Mouse (Mus musculus) testis, adult 2 months (tissue): Measurements from ENCODE around the gene Tdo2.

ENCODE experiments used
- CTCF ChIP-seq: fragments of 200-500 bp; IDR thresholded peaks from 2 replicates; pipeline ENCODE4 v1.5.1; 2012; ENCODE audit warnings: low read depth, mild to moderate bottlenecking, inconsistent platforms, low read length, moderate library complexity; ENCODE audit not compliant: control insufficient read depth, insufficient read depth, insufficient replicate concordance
- POLR2A ChIP-seq: fragments of 200-500 bp; IDR thresholded peaks from 2 replicates; pipeline ENCODE4 v1.6.1; 2012; ENCODE audit warnings: low read depth, mild to moderate bottlenecking, inconsistent platforms, low read length, moderate library complexity; ENCODE audit not compliant: control insufficient read depth

DNA sequence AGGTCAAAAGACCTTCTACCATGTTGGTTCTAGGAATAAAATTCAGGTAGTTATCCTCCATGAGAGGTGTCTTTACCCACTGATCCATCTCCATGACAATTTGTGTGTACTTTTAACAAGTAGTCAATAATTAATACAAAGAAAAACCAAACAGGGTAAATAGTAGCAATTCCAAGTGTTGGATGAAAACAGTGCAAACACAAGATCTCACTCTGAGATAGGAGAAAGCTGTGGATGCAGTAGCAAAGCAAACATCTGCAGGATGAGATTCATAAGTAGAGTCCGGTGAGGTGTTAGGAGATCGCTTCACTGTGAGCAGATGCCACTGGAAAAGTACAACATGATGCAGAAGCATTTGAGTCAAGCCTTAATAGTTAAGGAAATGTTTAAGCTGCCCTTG, 10.1 kb upstream of the Tdo2 start:
- TF ChIP-seq CTCF (no peak), POLR2A (no peak)
